Mouse (Mus musculus): ENCODE results near the gene Fam160b1. TPM values are rescaled to one million over a fixed set of nuclear protein-coding genes. Genes with fewer than 3 reads are reported as not detected.

Fam160b1 gene
- polyA plus RNA-seq, 1 experiment from 2014 or later, result 14.1 TPM

GRCm38 (mm10) chr19:57327679-57328078 is 32.8 kb upstream of the Fam160b1 start:
- H3K4me3 ChIP-seq, result no peak overlapping the region
- no peak for ATAC-seq (replicated peaks)
- no peaks in the 10 kb centered on the region for H3K27me3 ChIP-seq (replicated peaks)
- no peak overlapping the region for H3K4me2 ChIP-seq
- no peak overlapping the region for H3K27ac ChIP-seq
- no peaks in the 10 kb centered on the region for H3K4me1 ChIP-seq
- H3K9me3 ChIP-seq, result no peaks in the 10 kb centered on the region
- no peak overlapping the region for H3K9ac ChIP-seq
- no peaks in the 10 kb centered on the region for H3K36me3 ChIP-seq (replicated peaks)

GRCm38 (mm10) chr19:57328269-57328668 is 32.2 kb upstream of the Fam160b1 start:
- H3K4me3 ChIP-seq, result no peak overlapping the region
- WGBS, result 96% methylated on average over 7 of the region's 7 CpGs
- no peak overlapping the region for H3K9ac ChIP-seq
- H3K9me3 ChIP-seq, result no peaks in the 10 kb centered on the region
- no peaks in the 10 kb centered on the region for H3K36me3 ChIP-seq (replicated peaks)
- no peak overlapping the region for H3K27ac ChIP-seq
- no peak for ATAC-seq (replicated peaks)
- no peaks in the 10 kb centered on the region for H3K27me3 ChIP-seq (replicated peaks)
- H3K4me2 ChIP-seq, result no peak overlapping the region
- no peaks in the 10 kb centered on the region for H3K4me1 ChIP-seq

GRCm38 (mm10) chr19:57328792-57329191 is 31.7 kb upstream of the Fam160b1 start:
- H3K27me3 ChIP-seq (replicated peaks), result no peaks in the 10 kb centered on the region
- no peak overlapping the region for H3K4me2 ChIP-seq
- no peak for ATAC-seq (replicated peaks)
- H3K9me3 ChIP-seq, result no peaks in the 10 kb centered on the region
- H3K36me3 ChIP-seq (replicated peaks), result no peaks in the 10 kb centered on the region
- WGBS, result 52% methylated on average over 12 of the region's 12 CpGs
- H3K4me3 ChIP-seq, result no peak overlapping the region
- no peak overlapping the region for H3K9ac ChIP-seq
- no peak overlapping the region for H3K27ac ChIP-seq
- no peaks in the 10 kb centered on the region for H3K4me1 ChIP-seq

GRCm38 (mm10) chr19:57330309-57330708 is 30.2 kb upstream of the Fam160b1 start:
- H3K27ac ChIP-seq, result no peak overlapping the region
- H3K9ac ChIP-seq, result no peak overlapping the region
- no peaks in the 10 kb centered on the region for H3K9me3 ChIP-seq
- no peaks in the 10 kb centered on the region for H3K27me3 ChIP-seq (replicated peaks)
- H3K4me1 ChIP-seq, result no peaks in the 10 kb centered on the region
- H3K36me3 ChIP-seq (replicated peaks), result no peaks in the 10 kb centered on the region
- H3K4me2 ChIP-seq, result no peak overlapping the region
- no peak overlapping the region for H3K4me3 ChIP-seq
- 83% methylated on average over 11 of the region's 11 CpGs for WGBS
- no peak for ATAC-seq (replicated peaks)

GRCm38 (mm10) chr19:57331237-57331636 is 29.2 kb upstream of the Fam160b1 start:
- ATAC-seq (replicated peaks), result no peak
- Histone ChIP-seq H3K36me3 (replicated peaks) (no peaks in the 10 kb centered on the region), H3K4me3 (no peak overlapping the region), H3K9me3 (no peaks in the 10 kb centered on the region), H3K9ac (no peak overlapping the region), H3K27me3 (replicated peaks) (no peaks in the 10 kb centered on the region), H3K4me2 (no peak overlapping the region), H3K27ac (no peak overlapping the region), H3K4me1 (no peaks in the 10 kb centered on the region)
- 86% methylated on average over 6 of the region's 6 CpGs for WGBS

GRCm38 (mm10) chr19:57333356-57333755 is 27.1 kb upstream of the Fam160b1 start:
- no peak for ATAC-seq (replicated peaks)
- H3K9me3 ChIP-seq, result no peaks in the 10 kb centered on the region
- 84% methylated on average over 4 of the region's 4 CpGs for WGBS
- no peaks in the 10 kb centered on the region for H3K36me3 ChIP-seq (replicated peaks)
- no peak overlapping the region for H3K4me2 ChIP-seq
- H3K27me3 ChIP-seq (replicated peaks), result no peaks in the 10 kb centered on the region
- no peak overlapping the region for H3K4me3 ChIP-seq
- H3K4me1 ChIP-seq, result no peaks in the 10 kb centered on the region
- no peak overlapping the region for H3K27ac ChIP-seq
- H3K9ac ChIP-seq, result no peak overlapping the region

- Histone ChIP-seq H3K4me2 (no peak overlapping the region), H3K27me3 (replicated peaks) (no peaks in the 10 kb centered on the region), H3K27ac (no peak overlapping the region), H3K4me3 (no peak overlapping the region), H3K9ac (no peak overlapping the region), H3K4me1 (no peaks in the 10 kb centered on the region), H3K36me3 (replicated peaks) (no peaks in the 10 kb centered on the region), H3K9me3 (no peaks in the 10 kb centered on the region)
- no peak for ATAC-seq (replicated peaks)
- WGBS, result 50% methylated on average over 8 of the region's 8 CpGs
Measured at GRCm38 (mm10) chr19:57335135-57335534, 25.3 kb upstream of the Fam160b1 start.

- 79% methylated on average over 13 of the region's 13 CpGs for WGBS
- H3K4me3 ChIP-seq, result no peak overlapping the region
Measured at GRCm38 (mm10) chr19:57339281-57339864, 21.1 kb upstream of the Fam160b1 start.

GRCm38 (mm10) chr19:57340900-57341742 is 19.4 kb upstream of the Fam160b1 start:
- Histone ChIP-seq H3K27me3 (replicated peaks) (no peaks in the 10 kb centered on the region), H3K4me1 (no peaks in the 10 kb centered on the region), H3K27ac (no peak overlapping the region), H3K36me3 (replicated peaks) (no peaks in the 10 kb centered on the region), H3K4me3 (no peak overlapping the region), H3K9me3 (no peaks in the 10 kb centered on the region), H3K9ac (no peak overlapping the region), H3K4me2 (no peak overlapping the region)
- ATAC-seq (replicated peaks), result no peak
- WGBS, result 78% methylated on average over 8 of the region's 8 CpGs

More at GRCm38 (mm10) chr19:57339281-57339864, 21.1 kb upstream of the Fam160b1 start:
- Histone ChIP-seq H3K9me3 (no peaks in the 10 kb centered on the region), H3K27me3 (replicated peaks) (no peaks in the 10 kb centered on the region), H3K4me1 (no peaks in the 10 kb centered on the region), H3K36me3 (replicated peaks) (no peaks in the 10 kb centered on the region), H3K27ac (no peak overlapping the region), H3K9ac (no peak overlapping the region), H3K4me2 (no peak overlapping the region)
- ATAC-seq (replicated peaks), result no peak

- Histone ChIP-seq H3K4me2 (no peak overlapping the region), H3K4me1 (no peaks in the 10 kb centered on the region), H3K4me3 (no peak overlapping the region), H3K27me3 (replicated peaks) (no peaks in the 10 kb centered on the region), H3K27ac (no peak overlapping the region), H3K9ac (no peak overlapping the region), H3K36me3 (replicated peaks) (no peaks in the 10 kb centered on the region), H3K9me3 (0 out of 2 replicates have a peak, but pooled peaks cover 4% of the 10 kb centered on the region)
- ATAC-seq (replicated peaks), result no peak
- WGBS, result 90% methylated on average over 5 of the region's 5 CpGs
Measured at GRCm38 (mm10) chr19:57343860-57344259, 16.6 kb upstream of the Fam160b1 start.

- H3K9ac ChIP-seq, result no peak overlapping the region
- WGBS, result 66% methylated on average over 1 of the region's 1 CpGs
- no peaks in the 10 kb centered on the region for H3K36me3 ChIP-seq (replicated peaks)
Measured at GRCm38 (mm10) chr19:57344678-57345077, 15.8 kb upstream of the Fam160b1 start.

GRCm38 (mm10) chr19:57349096-57349495 is 11.4 kb upstream of the Fam160b1 start:
- no peaks in the 10 kb centered on the region for H3K4me1 ChIP-seq
- ATAC-seq (replicated peaks), result no peak
- H3K36me3 ChIP-seq (replicated peaks), result no peaks in the 10 kb centered on the region
- no peaks in the 10 kb centered on the region for H3K27me3 ChIP-seq (replicated peaks)
- no peak overlapping the region for H3K9ac ChIP-seq
- no peak overlapping the region for H3K4me2 ChIP-seq
- no peak overlapping the region for H3K27ac ChIP-seq
- H3K4me3 ChIP-seq, result no peak overlapping the region
- 0 out of 2 replicates have a peak, but pooled peaks cover 4% of the 10 kb centered on the region for H3K9me3 ChIP-seq

More at GRCm38 (mm10) chr19:57344678-57345077, 15.8 kb upstream of the Fam160b1 start:
- Histone ChIP-seq H3K4me3 (no peak overlapping the region), H3K4me2 (no peak overlapping the region), H3K4me1 (no peaks in the 10 kb centered on the region), H3K9me3 (0 out of 2 replicates have a peak, but pooled peaks cover 4% of the 10 kb centered on the region), H3K27me3 (replicated peaks) (no peaks in the 10 kb centered on the region), H3K27ac (no peak overlapping the region)
- no peak for ATAC-seq (replicated peaks)

Measured in midbrain, embryonic 15.5 days (tissue).